Mouse (Mus musculus): Measurements from ENCODE around the gene Tada2b.

GRCm38 (mm10) chr5:36529698-36530097 is 45.6 kb upstream of the Tada2b start:
- TF ChIP-seq CTCF (IDR thresholded peaks at IDR 0.05; ENCODE audit: extremely low read depth, insufficient read depth, low read length) (no peak), POLR2A (IDR thresholded peaks at IDR 0.05; ENCODE audit: extremely low read depth, insufficient read depth, low read length) (no peak)
